Mouse (Mus musculus): ENCODE results near the gene Ggt7.
"Not testable (repeated sequence)": the region's sequence is repeated elsewhere in the genome, so short reads cannot be mapped to it uniquely, and the experiment has no call there.

GRCm38 (mm10) chr2:155538463-155539057 lies 20.5 kb upstream of the Ggt7 start:
- TF ChIP-seq CTCF (IDR thresholded peaks at IDR 0.05; ENCODE audit: low read depth, low read length); TAL1 (conservative IDR thresholded peaks at IDR 0.05; ENCODE audit: low read depth, low read length); GATA1 (IDR thresholded peaks at IDR 0.05; ENCODE audit: borderline replicate concordance, low read length): not testable (repeated sequence)

Measured in G1E (cell line).